Mouse (Mus musculus) brain, embryonic 14.5 days (tissue): ENCODE measurements at regions not wholly inside any gene's neighbourhood (a gene's known extent, or its start where the extent isn't known, plus 50 kb on each side); places are given as distances from the start of the nearest gene placed in this dataset.

Source experiments
- DNase-seq: peaks from one replicate; pipeline ENCODE4 v3.0.0-alpha.2; 2011; ENCODE audit warnings: low read depth
- CTCF ChIP-seq: fragments of 200-500 bp; IDR thresholded peaks from 2 replicates; pipeline ENCODE4 v1.5.1; 2012; ENCODE audit warnings: inconsistent platforms, mild to moderate bottlenecking, moderate library complexity, borderline replicate concordance; ENCODE audit not compliant: insufficient read depth, insufficient read length; ENCODE audit errors: extremely low read depth
- POLR2A ChIP-seq: fragments of 200-500 bp; IDR thresholded peaks from 2 replicates; pipeline ENCODE4 v1.6.1; 2012; ENCODE audit warnings: mild to moderate bottlenecking, inconsistent platforms, borderline replicate concordance; ENCODE audit not compliant: poor library complexity, insufficient read depth, insufficient read length, severe bottlenecking; ENCODE audit errors: extremely low read depth

DNA sequence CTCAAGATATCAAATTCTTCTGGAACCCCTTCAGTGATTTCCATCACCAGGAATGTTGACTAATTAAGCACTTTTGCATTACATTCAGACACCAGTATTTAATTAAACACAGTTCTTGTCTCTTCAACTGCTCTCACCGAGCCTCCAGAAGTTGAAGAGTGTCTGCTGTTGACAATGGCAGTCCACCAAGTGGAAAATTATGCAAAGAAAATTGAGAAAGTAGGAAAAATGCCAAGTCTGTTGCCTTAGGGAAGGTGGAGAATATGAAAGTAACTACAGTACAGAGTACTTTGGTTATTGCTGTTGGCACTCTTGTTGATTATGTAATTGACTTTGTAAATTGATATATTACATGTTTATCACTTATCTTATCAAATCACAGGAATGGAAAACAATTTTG, 250.7 kb upstream of the Plscr5 start:
- peak; percentile 58 for DNase-seq
- TF ChIP-seq POLR2A, result no peak
- TF ChIP-seq CTCF, result no peak

DNA sequence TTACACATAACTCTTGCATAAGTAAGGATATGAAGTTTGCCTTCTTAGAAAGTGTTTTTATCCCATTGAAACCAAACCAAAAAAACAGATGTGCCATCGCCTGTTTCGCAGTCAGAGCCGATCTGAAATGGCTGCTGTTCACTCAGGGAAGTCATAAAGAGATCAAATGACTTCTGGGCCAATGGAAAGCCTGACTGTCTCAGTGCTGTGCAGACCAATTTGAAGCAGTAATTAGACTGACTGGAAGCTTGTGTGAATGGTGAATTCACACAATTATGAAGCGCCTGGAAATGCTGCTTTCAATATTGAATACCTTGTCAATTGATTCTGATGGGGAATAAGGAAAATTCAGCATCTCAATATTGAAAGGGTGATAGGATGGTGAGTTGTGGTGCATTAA, 254.0 kb upstream of the Plscr5 start:
- TF ChIP-seq POLR2A (no peak), CTCF (no peak)
- DNase-seq, result peak; percentile 56

DNA sequence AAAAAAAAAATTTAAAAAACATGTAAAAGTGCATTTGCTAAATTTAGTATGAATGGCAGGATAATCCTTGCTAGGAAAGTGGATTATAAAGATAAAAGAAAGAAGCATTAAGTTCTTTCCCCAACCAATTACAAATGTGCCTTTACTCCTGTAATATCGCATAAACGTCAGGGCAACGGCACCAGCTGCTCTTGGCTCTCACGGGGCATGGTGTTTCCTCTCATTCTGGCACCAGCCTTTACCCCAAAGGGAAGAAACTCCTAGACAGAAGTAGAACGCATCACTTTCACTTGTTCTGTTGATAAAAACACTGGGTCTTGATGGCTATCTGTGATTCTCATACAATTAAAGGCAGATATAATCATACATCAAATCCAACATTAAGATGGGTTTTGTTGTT, 288.7 kb upstream of the Plscr5 start:
- peak; percentile 38 for DNase-seq
- TF ChIP-seq CTCF (no peak), POLR2A (no peak)

DNA sequence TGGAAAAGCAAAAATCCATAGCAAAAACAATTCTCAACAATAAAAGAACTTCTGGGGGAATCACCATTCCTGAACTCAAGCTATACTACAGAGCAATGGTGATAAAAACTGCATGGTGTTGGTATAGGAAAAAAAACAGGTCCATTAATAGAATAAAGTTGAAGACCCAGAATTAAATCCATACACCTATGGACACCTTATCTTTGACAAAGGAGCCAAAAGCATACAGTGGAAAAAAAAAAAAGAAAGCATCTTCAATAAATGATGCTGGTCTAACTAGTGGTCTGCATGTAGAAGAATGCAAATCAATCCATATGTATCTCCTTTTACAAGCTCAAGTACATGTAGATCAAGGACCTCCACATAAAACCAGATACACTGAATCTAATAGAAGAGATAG, 291.8 kb upstream of the Plscr5 start:
- no peak for TF ChIP-seq POLR2A
- TF ChIP-seq CTCF, result no peak
- DNase-seq, result no peak

DNA sequence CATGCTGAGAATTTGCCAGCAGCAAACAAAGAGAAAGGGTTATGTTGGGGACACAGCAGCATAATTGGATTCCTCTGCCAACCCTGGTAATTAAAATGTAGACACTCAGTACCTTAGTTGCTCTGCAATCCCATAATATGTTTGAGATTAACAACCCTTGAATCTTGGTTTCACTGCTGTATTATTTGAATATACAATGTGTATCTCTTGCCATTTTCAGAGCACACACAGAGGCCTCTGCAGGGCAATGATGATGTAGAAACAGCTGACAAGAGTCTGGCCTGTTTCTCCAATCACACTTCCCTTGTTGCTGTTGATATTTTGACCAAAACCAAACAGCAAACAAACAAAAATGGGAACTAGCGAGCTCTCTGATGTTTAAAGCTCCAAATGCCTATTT, 315.9 kb upstream of the Plscr5 start:
- DNase-seq, result peak; percentile 27
- no peak for TF ChIP-seq POLR2A
- no peak for TF ChIP-seq CTCF

DNA sequence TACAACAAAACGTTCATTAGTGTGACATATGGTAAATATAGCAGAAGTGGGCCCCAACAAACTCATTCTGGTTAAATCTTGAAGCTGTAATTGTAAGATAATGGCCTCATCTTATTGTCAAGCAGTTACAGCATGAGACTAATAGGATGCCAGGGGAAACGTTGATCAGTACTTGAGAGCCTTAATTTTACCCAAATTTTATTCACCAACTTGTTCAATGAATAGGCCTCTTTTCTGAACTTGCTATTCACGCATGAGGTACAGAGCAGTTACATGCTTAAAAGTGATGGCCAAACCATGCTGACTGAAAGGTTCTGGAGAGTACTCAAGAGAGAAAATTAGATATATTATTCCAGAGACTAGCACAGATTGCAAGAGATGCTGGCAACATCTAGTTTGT, 361.2 kb upstream of the Plscr5 start:
- peak; percentile 18 for DNase-seq
- no peak for TF ChIP-seq POLR2A
- TF ChIP-seq CTCF, result no peak

DNA sequence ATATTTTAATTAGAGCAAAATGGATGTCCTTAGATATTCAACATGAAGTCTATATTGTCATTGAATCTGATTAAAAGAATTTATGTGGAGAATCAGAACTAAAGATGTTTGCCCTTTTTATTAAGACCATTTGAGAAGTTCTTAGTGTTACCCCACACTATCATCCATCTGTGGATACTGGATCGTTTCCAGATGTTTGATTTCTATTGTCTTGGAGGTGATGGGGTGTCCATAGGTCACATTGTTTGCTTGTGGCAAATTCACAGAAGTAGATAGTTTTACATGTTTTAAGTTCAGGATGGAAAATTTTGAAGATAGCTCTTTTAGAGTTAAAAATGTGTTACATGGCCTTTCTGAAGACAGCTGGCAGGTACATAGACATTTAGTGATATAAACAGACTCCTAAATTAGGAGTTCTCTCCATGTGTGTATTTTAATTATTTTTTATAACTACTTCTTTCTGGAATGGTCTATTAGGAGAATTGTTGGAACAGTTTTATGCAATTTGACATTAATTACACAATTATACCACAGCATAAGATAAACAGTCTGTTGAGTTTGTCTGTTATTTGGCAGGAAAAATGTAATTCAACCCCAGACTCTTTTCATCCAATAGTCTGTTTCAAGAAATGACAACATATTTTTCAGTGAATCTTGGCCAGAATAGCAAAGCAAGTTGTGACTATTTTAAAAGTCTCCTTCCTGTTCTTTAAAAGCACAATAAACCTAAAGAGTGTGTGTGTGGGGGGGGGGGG, 368.8 kb upstream of the Plscr5 start:
- TF ChIP-seq POLR2A, result no peak
- peak; percentile 75 for DNase-seq

DNA sequence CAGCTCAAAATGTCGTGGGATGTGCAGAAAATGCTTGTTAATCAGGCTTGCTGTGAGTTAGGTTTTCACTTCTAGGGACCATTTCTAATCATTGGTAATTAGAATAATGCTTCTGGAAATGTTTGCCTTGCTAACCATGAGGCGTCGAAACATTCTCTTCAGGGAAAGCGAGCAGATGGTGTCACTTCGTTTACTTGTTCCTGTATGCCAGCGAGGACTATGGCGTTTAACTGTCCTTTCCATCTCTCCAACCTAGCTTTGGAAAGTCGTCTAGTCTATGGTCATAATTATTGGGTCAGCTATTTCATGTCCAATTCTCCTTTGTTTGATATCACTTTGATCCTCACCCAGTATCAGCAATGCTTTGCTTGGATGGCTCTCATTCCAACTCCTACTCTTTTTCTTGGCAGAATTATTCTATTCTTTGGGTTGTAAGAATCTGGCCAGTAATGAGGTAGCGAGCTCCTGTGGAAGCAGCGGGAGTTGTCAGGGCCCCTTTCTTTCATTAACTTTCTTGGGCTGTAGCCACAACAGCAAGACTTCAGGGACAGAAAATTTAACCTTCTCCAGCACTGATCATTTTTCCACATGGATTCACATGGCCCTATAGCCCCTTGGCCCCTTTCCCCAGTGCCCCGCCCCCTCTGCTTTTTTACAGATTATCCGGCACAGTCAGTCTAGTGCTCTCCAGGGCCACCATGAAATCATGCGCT, 374.0 kb upstream of the Plscr5 start:
- TF ChIP-seq POLR2A, result no peak
- no peak for TF ChIP-seq CTCF
- peak; percentile 93 for DNase-seq

DNA sequence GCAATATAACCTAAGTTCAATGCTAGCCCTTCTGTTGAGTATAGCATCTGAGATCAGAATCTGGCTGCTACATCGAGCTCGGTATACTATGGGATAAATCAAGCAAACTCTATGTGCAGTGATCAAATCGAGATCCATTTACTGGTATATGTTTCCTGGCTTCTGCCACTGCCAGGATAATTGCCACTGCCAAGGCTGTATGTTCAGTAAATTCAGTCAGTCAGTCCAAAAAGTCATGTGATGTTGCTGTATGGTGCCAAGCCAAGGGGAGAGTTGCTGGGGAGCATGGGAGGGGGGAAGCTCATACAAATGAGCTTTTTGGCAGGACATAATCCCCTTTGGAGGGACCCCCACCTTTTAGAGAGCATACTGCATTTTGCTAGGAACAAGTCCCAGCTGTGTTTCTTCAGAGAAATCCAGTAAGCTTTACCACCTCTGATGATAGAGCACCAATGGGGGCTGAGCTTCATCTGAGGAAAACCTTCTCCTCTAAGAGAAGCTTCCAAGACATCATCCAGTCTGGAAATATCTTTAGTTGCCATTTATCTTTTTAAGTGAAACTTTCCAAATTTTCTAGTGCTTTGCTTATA, 389.3 kb upstream of the Plscr5 start:
- DNase-seq, result peak; percentile 75
- TF ChIP-seq CTCF, result no peak
- TF ChIP-seq POLR2A, result no peak

DNA sequence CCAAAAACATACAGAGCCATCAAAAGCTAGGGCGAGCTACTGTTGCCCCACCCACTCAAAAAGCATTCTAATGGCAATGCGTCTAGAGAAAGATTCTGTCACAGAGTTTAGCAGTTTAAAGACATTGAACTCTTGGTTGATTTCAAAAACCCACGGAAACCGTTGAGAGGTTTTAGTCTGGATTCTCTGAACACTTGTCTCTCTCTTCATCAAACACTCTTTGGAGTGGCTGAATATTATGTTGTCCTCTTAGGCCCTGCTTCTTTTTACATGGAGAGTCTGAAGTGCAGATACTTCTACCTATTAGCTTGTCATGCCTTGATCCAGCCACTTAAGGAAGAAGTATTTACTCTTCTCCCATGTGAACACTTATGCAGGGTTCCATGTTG, 393.9 kb upstream of the Plscr5 start:
- TF ChIP-seq CTCF (no peak), POLR2A (no peak)
- DNase-seq, result no peak

DNA sequence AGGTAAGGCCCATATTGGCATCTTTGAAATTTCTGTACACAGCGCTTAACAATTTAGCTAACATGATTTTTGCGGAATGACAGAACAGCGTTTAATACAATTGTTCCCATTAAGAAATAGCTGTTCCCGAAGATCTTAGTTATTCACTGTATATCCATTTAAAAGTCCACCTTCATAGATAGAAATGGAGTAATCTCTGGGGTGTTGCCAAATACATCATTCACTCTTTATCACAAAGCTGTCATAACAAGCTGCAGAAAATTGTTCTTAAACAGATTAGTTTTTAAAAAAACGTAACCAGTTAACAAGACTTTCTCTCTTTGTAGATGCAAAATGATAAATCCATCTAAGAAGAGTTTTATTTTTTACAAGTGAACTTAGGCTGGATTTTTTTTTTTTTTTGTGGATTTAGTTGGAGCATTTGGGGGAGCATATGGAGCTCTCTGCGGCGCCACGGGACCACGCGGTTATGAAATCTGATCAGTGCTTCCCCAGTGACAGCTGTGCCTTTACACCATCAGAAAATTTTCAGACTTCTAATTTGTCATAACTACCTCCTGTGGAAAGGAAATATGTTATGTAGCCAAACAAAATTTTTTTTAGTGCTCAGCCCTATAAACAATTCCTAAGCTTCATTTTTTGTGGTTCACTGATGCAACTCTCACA, 394.4 kb upstream of the Plscr5 start:
- peak; percentile 72 for DNase-seq

DNA sequence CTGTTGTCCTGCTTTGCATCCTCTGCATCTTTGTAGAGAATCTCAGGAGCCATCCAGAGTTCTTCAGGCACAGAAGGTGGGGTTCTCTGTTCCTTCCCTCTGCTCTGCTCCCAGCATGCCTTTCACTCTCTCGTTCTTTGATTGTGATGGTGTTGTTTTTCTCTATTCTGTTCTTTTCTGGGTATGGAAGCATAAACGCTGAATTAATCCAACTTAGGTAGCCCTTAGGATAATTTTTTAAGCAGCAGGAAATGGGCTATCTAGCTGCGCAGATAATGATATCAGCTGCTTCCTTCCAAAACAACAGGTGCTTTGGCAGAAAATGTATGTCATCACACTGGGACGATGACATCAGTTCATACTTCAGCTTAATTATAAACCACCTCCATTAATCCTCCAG, 395.8 kb upstream of the Plscr5 start:
- no peak for TF ChIP-seq POLR2A
- no peak for TF ChIP-seq CTCF
- peak; percentile 10 for DNase-seq

More for the DNA sequence above, 394.4 kb upstream of the Plscr5 start:
- no peak for TF ChIP-seq CTCF
- TF ChIP-seq POLR2A, result no peak

DNA sequence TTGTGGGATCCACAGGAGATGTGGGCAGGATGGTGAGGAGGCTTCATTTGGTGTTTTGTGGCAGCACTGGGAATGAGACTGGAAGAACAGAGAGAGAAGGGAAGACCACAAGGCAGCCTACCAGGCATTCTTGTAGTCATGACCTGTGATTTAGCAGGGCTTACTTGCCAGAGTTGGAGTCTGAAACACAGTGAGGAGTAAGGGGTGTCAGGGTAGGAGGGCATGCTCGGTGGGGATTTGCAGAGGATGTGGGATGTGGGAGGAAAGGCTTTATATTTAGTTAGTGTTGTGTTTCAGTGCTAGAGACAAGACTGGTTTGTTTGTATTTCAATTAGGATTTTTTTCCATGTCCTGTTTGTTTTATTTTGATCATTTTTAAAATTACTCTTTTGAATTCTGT, 387.3 kb upstream of the Zic1 start:
- DNase-seq, result peak; percentile 3
- no peak for TF ChIP-seq POLR2A
- TF ChIP-seq CTCF, result no peak
